Mouse (Mus musculus): ENCODE measurements around the gene Syn3.

Syn3 gene

GRCm38 (mm10) chr10:86339121-86339520 is 159.6 kb downstream of the Syn3 start:
- no peak for DNase-seq (ENCODE audit: low read depth, low spot score)

GRCm38 (mm10) chr10:86338121-86338715 is 160.5 kb downstream of the Syn3 start:
- no peak for DNase-seq (ENCODE audit: low read depth, low spot score)

GRCm38 (mm10) chr10:86337239-86337638 is 161.5 kb downstream of the Syn3 start:
- DNase-seq (ENCODE audit: low read depth, low spot score) = no peak

- no peak for DNase-seq (ENCODE audit: low read depth, low spot score)
Observed at GRCm38 (mm10) chr10:86336506-86336905, 162.2 kb downstream of the Syn3 start.

GRCm38 (mm10) chr10:86334581-86334980 is 164.1 kb downstream of the Syn3 start:
- no peak for DNase-seq (ENCODE audit: low read depth, low spot score)

- no peak for DNase-seq (ENCODE audit: low read depth, low spot score)
Observed at GRCm38 (mm10) chr10:86332942-86333341, 165.8 kb downstream of the Syn3 start.

GRCm38 (mm10) chr10:86331681-86332281 is 166.9 kb downstream of the Syn3 start:
- peak; percentile 41 for DNase-seq (ENCODE audit: low read depth, low spot score)

- DNase-seq (ENCODE audit: low read depth, low spot score) = no peak
Observed at GRCm38 (mm10) chr10:86330993-86331680, 167.6 kb downstream of the Syn3 start.

GRCm38 (mm10) chr10:86329241-86329882 is 169.3 kb downstream of the Syn3 start:
- no peak for DNase-seq (ENCODE audit: low read depth, low spot score)

- no peak for DNase-seq (ENCODE audit: low read depth, low spot score)
Observed at GRCm38 (mm10) chr10:86328691-86329090, 170.0 kb downstream of the Syn3 start.

GRCm38 (mm10) chr10:86328143-86328542 is 170.6 kb downstream of the Syn3 start:
- DNase-seq (ENCODE audit: low read depth, low spot score) = no peak

- DNase-seq (ENCODE audit: low read depth, low spot score) = no peak
Observed at GRCm38 (mm10) chr10:86325272-86325671, 173.4 kb downstream of the Syn3 start.

GRCm38 (mm10) chr10:86323275-86323994 is 175.3 kb downstream of the Syn3 start:
- peak; percentile 83 for DNase-seq (ENCODE audit: low read depth, low spot score)

GRCm38 (mm10) chr10:86322006-86322405 is 176.7 kb downstream of the Syn3 start:
- DNase-seq (ENCODE audit: low read depth, low spot score) = peak; percentile 70

GRCm38 (mm10) chr10:86321194-86321593 is 177.5 kb downstream of the Syn3 start:
- no peak for DNase-seq (ENCODE audit: low read depth, low spot score)

GRCm38 (mm10) chr10:86320204-86320603 is 178.5 kb downstream of the Syn3 start:
- DNase-seq (ENCODE audit: low read depth, low spot score) = no peak

- DNase-seq (ENCODE audit: low read depth, low spot score) = no peak
Observed at GRCm38 (mm10) chr10:86319526-86319925, 179.2 kb downstream of the Syn3 start.

- no peak for DNase-seq (ENCODE audit: low read depth, low spot score)
Observed at GRCm38 (mm10) chr10:86318552-86319140, 180.1 kb downstream of the Syn3 start.

GRCm38 (mm10) chr10:86317633-86318032 is 181.1 kb downstream of the Syn3 start:
- no peak for DNase-seq (ENCODE audit: low read depth, low spot score)

GRCm38 (mm10) chr10:86315513-86315912 is 183.2 kb downstream of the Syn3 start:
- no peak for DNase-seq (ENCODE audit: low read depth, low spot score)

- DNase-seq (ENCODE audit: low read depth, low spot score) = no peak
Observed at GRCm38 (mm10) chr10:86313448-86313847, 185.2 kb downstream of the Syn3 start.
